10 mouse cellular contexts compared by ENCODE assay signal in genomic region chr19:23400485-23400884, GRCm38 (mm10). TPM values are rescaled to one million over a fixed set of nuclear protein-coding genes. Genes with fewer than 3 reads are reported as not detected.
DNase-seq lines count a peak whose midpoint lies in the region; ATAC-seq and TF ChIP-seq lines count a peak whose summit lies in the region.
"Had no signal": no experiment of that assay in that cellular context is flagged by ENCODE, and none has a peak within 500 bp of the region (broad histone marks: within the 10 kb centered on the region; RNA-seq: fewer than 3 reads in every experiment).

No protein-coding gene starts in this region.

- H3K9me3 ChIP-seq in heart, embryonic 10.5 days: no peaks in the 10 kb centered on the region
- no peaks in the 10 kb centered on the region for H3K9me3 ChIP-seq in lung, embryonic 14.5 days (ENCODE audit: low read depth, low read length)
- H3K9me3 ChIP-seq: midbrain, embryonic 12.5 days had no signal

- no peaks in the 10 kb centered on the region; the same call in 1 of the 2 replicates for H3K4me1 ChIP-seq in heart, embryonic 10.5 days
- peaks cover 5% of the 10 kb centered on the region; the same call in 1 of the 2 replicates for H3K4me1 ChIP-seq in lung, embryonic 14.5 days (ENCODE audit: insufficient read depth)

- H3K27ac ChIP-seq in heart, embryonic 10.5 days: no peak overlapping the region
- H3K27ac ChIP-seq in lung, embryonic 14.5 days (ENCODE audit: low read depth): no peak overlapping the region
- H3K27ac ChIP-seq: midbrain, embryonic 12.5 days had no signal

- ATAC-seq in lung, embryonic 14.5 days (ENCODE audit: insufficient read depth): peak; percentile 48; the same call in 1 of the 2 replicates

- DNase-seq in heart, adult 18-20 months: peak; percentile 85 to 86
- DNase-seq in heart, embryonic 10.5 days (ENCODE audit: low spot score): no peak
- DNase-seq in Muller cell, postnatal 12 days (ENCODE audit: inconsistent ontology term): peak; percentile 35
- DNase-seq in gastrocnemius, postnatal 10 days: peak; percentile 47
- peak; percentile 91 for DNase-seq in lung, embryonic 14.5 days
- DNase-seq in right cerebral cortex, adult 2 months (ENCODE audit: low spot score in 2 of 2): no peak
- DNase-seq in thymus, postnatal 10 days (ENCODE audit: low spot score in 2 of 2): no peak
- no peak for DNase-seq in layer of hippocampus, adult 8-10 months (ENCODE audit: low spot score in 2 of 2)
- DNase-seq: retina, postnatal 1 day had no signal

- no peak for TF ChIP-seq CTCF in lung, embryonic 14.5 days (IDR thresholded peaks at IDR 0.05; ENCODE audit: low read depth)

- no peaks in the 10 kb centered on the region for H3K27me3 ChIP-seq in heart, embryonic 10.5 days (ENCODE audit: insufficient read depth, poor library complexity, severe bottlenecking)
- H3K27me3 ChIP-seq in lung, embryonic 14.5 days (ENCODE audit: insufficient read depth, low read length): no peaks in the 10 kb centered on the region
- H3K27me3 ChIP-seq: midbrain, embryonic 12.5 days had no signal

- WGBS in heart, embryonic 10.5 days: 73% methylated on average over 5 of the region's 5 CpGs
- WGBS in lung, embryonic 14.5 days: 38% methylated on average over 5 of the region's 5 CpGs

- H3K4me2 ChIP-seq in lung, embryonic 14.5 days: no peak overlapping the region
- H3K4me2 ChIP-seq: midbrain, embryonic 12.5 days had no signal

- H3K4me3 ChIP-seq in heart, embryonic 10.5 days: no peak overlapping the region
- no peak overlapping the region for H3K4me3 ChIP-seq in lung, embryonic 14.5 days (ENCODE audit: low read depth, low read length)
- H3K4me3 ChIP-seq: midbrain, embryonic 12.5 days had no signal

- no peaks in the 10 kb centered on the region for H3K36me3 ChIP-seq in heart, embryonic 10.5 days
- no peaks in the 10 kb centered on the region for H3K36me3 ChIP-seq in lung, embryonic 14.5 days (ENCODE audit: insufficient read depth)
- H3K36me3 ChIP-seq: midbrain, embryonic 12.5 days had no signal

- no peak overlapping the region for H3K9ac ChIP-seq in lung, embryonic 14.5 days
- H3K9ac ChIP-seq: midbrain, embryonic 12.5 days had no signal

RNA-seq across cellular contexts. Expression of gene Mamdc2, which starts 47.8 kb away (rescaled TPM):
- 1 to 10 TPM; 2.1 to 2.2 TPM for total RNA-seq in heart, adult 18-20 months (2021)
- polyA plus RNA-seq in heart, embryonic 10.5 days (2016; fragmentation: Nextera tagmentation; extraction: Ambion mirVana): 1.6 and 1.8 TPM in 2 replicates
- total RNA-seq in gastrocnemius, postnatal 10 days (2021): 1 to 10 TPM; 2.3 to 5.3 TPM
- 3.1 and 3.8 TPM in 2 replicates for polyA plus RNA-seq in lung, embryonic 14.5 days (2014; fragmentation: Nextera tagmentation; extraction: Ambion mirVana)
- 1 to 10 TPM in 3 of 4 experiments, under 1 TPM in 1; 0.72 to 3.5 (median 2.1) TPM for total RNA-seq in layer of hippocampus, adult 8-10 months (2022)

Comparison
In these comparisons a context has a peak if more than half of its experiments do, and no peak if none do; other contexts are left out.
1. DNase-seq: peak in heart, adult 18-20 months (2 of 2), Muller cell, postnatal 12 days (single experiment), gastrocnemius, postnatal 10 days (single experiment) and lung, embryonic 14.5 days (single experiment); none in heart, embryonic 10.5 days (single experiment), right cerebral cortex, adult 2 months (0 of 2), thymus, postnatal 10 days (0 of 2) and layer of hippocampus, adult 8-10 months (0 of 2).